Mouse (Mus musculus) thymus, postnatal 0 days (tissue): ENCODE data around the gene Tars2. TPM values are rescaled to one million over a fixed set of nuclear protein-coding genes. Genes with fewer than 3 reads are reported as not detected.
"Not testable (repeated sequence)": the region's sequence is repeated elsewhere in the genome, so short reads cannot be mapped to it uniquely, and the experiment has no call there.

Experiments
- DNase-seq: peaks from one replicate; pipeline ENCODE4 v3.0.0-alpha.2; 2015; ENCODE audit warnings: low spot score
- microRNA-seq: library from miRNA; unstranded; fragments of <30 nt; microRNA quantifications from one replicate; pipeline ENCODE4, GENCODE M21; 2016; ENCODE audit warnings: borderline number of aligned reads
- polyA plus RNA-seq: library from polyadenylated mRNA; unstranded; fragments of >200 nt; fragmentation: Nextera tagmentation; extraction: Ambion mirVana; gene quantifications from 2 replicates; pipeline ENCODE4 v1.2.1, GENCODE M21; 2015

Gene Tars2
- polyA plus RNA-seq, 1 experiment from 2014 or later = 43.1 TPM

GRCm38 (mm10) chr3:95696360-95696759 is 63.6 kb downstream of the Tars2 start:
- DNase-seq = no peak

- DNase-seq = no peak
Measured at GRCm38 (mm10) chr3:95695796-95696195, 64.2 kb downstream of the Tars2 start.

DNA sequence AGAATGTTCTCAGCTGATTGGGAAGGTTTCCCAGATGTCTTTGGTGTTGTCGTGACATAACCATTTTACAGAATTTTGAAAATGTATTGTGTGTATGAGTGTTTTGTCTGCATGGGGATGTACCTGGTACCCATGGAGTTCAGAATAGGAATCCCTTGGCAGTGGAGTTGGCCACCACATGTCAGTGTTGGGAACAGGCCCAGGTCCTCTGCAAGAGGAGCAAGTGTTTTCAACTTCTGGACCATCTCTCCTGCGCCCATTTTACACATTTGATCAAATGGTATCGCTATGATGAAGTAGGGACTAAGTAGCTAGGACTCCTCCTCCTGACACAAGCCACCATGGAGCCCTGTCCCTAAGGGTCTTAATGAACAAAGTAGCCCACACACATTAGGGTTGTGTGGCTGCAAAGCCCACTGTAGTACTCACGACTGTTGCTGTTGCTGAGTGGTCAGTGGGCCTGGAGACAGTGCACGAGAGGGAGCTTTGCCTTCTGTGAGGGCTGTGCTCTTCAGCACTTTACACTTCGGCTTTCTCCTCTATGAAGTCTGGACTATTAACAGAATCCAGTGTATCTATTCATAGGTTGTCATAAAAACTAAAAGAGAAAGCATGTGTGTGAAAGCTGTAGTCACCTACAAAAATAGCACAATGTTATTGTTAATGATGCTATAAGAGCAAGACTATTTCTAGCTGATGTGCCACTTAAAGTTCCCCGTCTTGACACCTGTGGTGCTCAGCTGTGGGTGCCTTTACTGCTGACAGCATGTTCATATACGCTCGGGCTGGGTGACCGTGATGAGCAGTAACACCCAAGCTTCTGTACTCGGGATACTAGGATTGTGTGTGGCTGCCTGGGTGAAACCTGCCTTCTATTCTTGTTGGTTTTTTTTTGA is 65.0 kb downstream of the Tars2 start:
- DNase-seq = no peak

DNA sequence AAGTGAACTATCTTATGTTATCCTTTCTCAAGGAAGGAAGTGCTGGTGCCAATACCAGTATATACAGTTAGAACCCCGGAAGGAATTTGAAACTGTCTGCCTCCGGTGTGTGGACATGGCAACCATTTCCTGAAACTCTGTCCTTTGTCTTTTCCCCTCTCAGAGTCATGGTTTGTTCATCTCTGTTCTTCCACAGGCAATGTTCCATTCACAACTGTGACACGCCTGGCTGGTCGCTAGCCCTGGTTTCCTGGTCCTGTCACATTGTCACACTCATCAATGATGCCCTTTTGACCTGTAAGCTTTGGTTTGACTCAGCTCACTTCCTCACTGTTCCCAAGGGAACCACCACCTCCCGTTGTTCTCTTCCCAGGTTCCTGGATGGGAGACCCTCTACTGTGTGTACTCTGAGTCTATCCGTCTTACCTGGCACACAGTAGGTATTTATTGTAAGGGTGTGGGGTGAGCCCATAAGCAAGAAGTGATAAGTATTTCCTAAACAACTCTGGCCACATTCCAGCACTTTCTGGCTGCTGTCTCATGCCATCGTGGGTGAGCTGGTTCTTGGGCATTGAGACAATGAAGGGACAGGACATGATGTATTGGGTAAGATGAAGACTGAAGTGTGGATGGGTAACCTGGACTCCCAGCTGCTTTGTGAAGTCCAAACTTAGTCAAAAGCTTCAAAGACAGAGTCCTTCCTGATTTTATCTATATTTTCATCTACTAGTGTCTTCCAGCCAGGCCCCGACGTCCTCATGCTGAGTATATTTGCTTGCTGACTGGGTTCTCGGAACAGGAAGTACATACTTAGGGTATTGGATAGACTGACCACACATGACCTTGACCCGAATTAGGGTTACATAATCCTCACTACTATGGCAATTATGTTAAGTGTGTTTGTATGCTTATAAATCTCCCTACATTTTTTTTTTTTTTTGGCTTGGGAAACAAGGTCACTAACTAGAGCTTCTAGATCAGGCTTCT is 65.9 kb downstream of the Tars2 start:
- DNase-seq = no peak

- no peak for DNase-seq
Measured at GRCm38 (mm10) chr3:95692677-95693076, 67.3 kb downstream of the Tars2 start.

- not testable (repeated sequence) for DNase-seq
Measured at GRCm38 (mm10) chr3:95690552-95690951, 69.5 kb downstream of the Tars2 start.

Small RNA genes within 50 kb of the gene (microRNA-seq; reads per million reads assigned to microRNA genes)
- not detected for gene Mir7014

Other genes with a start within 250 kb of the Tars2 start
- gene Ctss, start 233.4 kb downstream of the Tars2 start, polyA plus RNA-seq = 78.1 and 79.8 TPM in 2 replicates
- 0.13 TPM in 1 of 2 replicates, not detected in the other for gene Hormad1, start 200.5 kb downstream of the Tars2 start, polyA plus RNA-seq
- gene Golph3l, start 171.3 kb downstream of the Tars2 start, polyA plus RNA-seq = 33.4 and 35.9 TPM in 2 replicates
- 58.5 and 65.4 TPM in 2 replicates for gene Ensa, start 135.2 kb downstream of the Tars2 start, polyA plus RNA-seq
- 81.3 and 91.3 TPM in 2 replicates for gene Mcl1, start 101.4 kb downstream of the Tars2 start, polyA plus RNA-seq
- 0.91 and 2.0 TPM in 2 replicates for gene Adamtsl4, start 72.3 kb downstream of the Tars2 start, polyA plus RNA-seq
- gene Ecm1, start 20.6 kb downstream of the Tars2 start, polyA plus RNA-seq = 14.0 and 16.8 TPM in 2 replicates
- 16.2 and 18.8 TPM in 2 replicates for gene Rprd2, start 58.7 kb upstream of the Tars2 start, polyA plus RNA-seq
- 46.9 and 49.3 TPM in 2 replicates for gene Prpf3, start 95.7 kb upstream of the Tars2 start, polyA plus RNA-seq
- gene Mrps21, start 111.3 kb upstream of the Tars2 start, polyA plus RNA-seq = 372 and 418 TPM in 2 replicates
- gene Ciart, start 122.0 kb upstream of the Tars2 start, polyA plus RNA-seq = 2.7 and 3.2 TPM in 2 replicates
- gene BC028528, start 131.8 kb upstream of the Tars2 start, polyA plus RNA-seq = 15.9 and 17.7 TPM in 2 replicates
- gene Aph1a, start 133.8 kb upstream of the Tars2 start, polyA plus RNA-seq = 27.8 and 32.4 TPM in 2 replicates
- 1.8 and 2.2 TPM in 2 replicates for gene Car14, start 144.5 kb upstream of the Tars2 start, polyA plus RNA-seq
- gene Anp32e, start 169.0 kb upstream of the Tars2 start, polyA plus RNA-seq = 463 and 541 TPM in 2 replicates
- gene Plekho1, start 235.8 kb upstream of the Tars2 start, polyA plus RNA-seq = 36.8 and 37.0 TPM in 2 replicates